Mouse (Mus musculus) hindbrain, embryonic 14.5 days (tissue): ENCODE measurements at regions not wholly inside any gene's neighbourhood (a gene's known extent, or its start where the extent isn't known, plus 50 kb on each side); places are given as distances from the start of the nearest gene placed in this dataset.

ENCODE experiments used
- ATAC-seq: fragments of 200-750 bp; cut with Nextera tagmentation; 2 replicates; pipeline ENCODE4 v1.8.0; 2017; ENCODE audit warnings: moderate number of reproducible peaks, mild to moderate bottlenecking, moderate TSS enrichment, moderate library complexity; ENCODE audit not compliant: low FRiP score
- DNase-seq: peaks from one replicate; pipeline ENCODE4 v3.0.0-alpha.2; 2015; ENCODE audit warnings: low spot score
- H3K27ac ChIP-seq: fragments of 300-500 bp; sonication (generic); 2 replicates; pipeline ENCODE4 v1.5.1; 2014; ENCODE audit warnings: mild to moderate bottlenecking, moderate library complexity
- H3K27me3 ChIP-seq: fragments of 300-500 bp; sonication (generic); 2 replicates; pipeline ENCODE4 v1.6.1; 2014; ENCODE audit warnings: mild to moderate bottlenecking, low read length, mixed read lengths; ENCODE audit not compliant: control insufficient read depth, insufficient read depth
- H3K36me3 ChIP-seq: fragments of 300-500 bp; sonication (generic); replicated peaks from 2 replicates; pipeline ENCODE4 v1.6.1; 2014; ENCODE audit not compliant: control insufficient read depth, insufficient read depth
- H3K4me1 ChIP-seq: fragments of 300-500 bp; sonication (generic); replicated peaks from 2 replicates; pipeline ENCODE4 v1.6.1; 2014; ENCODE audit warnings: antibody characterized with exemption, low read length, mixed read lengths; ENCODE audit not compliant: control insufficient read depth, insufficient read depth
- H3K4me2 ChIP-seq: fragments of 300-500 bp; sonication (generic); replicated peaks from 2 replicates; pipeline ENCODE4 v1.6.1; 2014; ENCODE audit warnings: mild to moderate bottlenecking, moderate library complexity
- H3K4me3 ChIP-seq: fragments of 300-500 bp; sonication (generic); replicated peaks from 2 replicates; pipeline ENCODE4 v1.5.1; 2014; ENCODE audit warnings: mild to moderate bottlenecking, low read length
- H3K9ac ChIP-seq: fragments of 300-500 bp; sonication (generic); 2 replicates; pipeline ENCODE4 v1.6.1; 2014
- H3K9me3 ChIP-seq: fragments of 300-500 bp; sonication (generic); 2 replicates; pipeline ENCODE4 v1.6.1; 2016; ENCODE audit warnings: low read length; ENCODE audit not compliant: control insufficient read depth
- WGBS: fragments of 180-500 bp; shearing (Covaris S2); extraction: QIAGEN DNeasy Blood & Tissue Kit; methylation state at CpG from one replicate; pipeline ENCODE4 v1.1.7; 2014; 5-methylcytosine and 5-hydroxymethylcytosine counted together

- Histone ChIP-seq H3K9ac (no peak overlapping the region), H3K36me3 (no peaks in the 10 kb centered on the region), H3K4me1 (no peaks in the 10 kb centered on the region), H3K4me2 (no peak overlapping the region), H3K9me3 (no peaks in the 10 kb centered on the region), H3K27ac (no peak overlapping the region), H3K27me3 (peaks cover 9% of the 10 kb centered on the region; the same call in 1 of the 2 replicates), H3K4me3 (no peak overlapping the region)
- WGBS = 61% methylated on average over 9 of the region's 10 CpGs
- DNase-seq (no peak), ATAC-seq (no peak)
These were observed 266.4 kb downstream of the Bcor start for GRCm38 (mm10) chrX:11893606-11894279.

- H3K4me1 ChIP-seq = no peaks in the 10 kb centered on the region
- ATAC-seq (no peak), DNase-seq (no peak)
- no peaks in the 10 kb centered on the region for H3K9me3 ChIP-seq
- no peak overlapping the region for H3K4me3 ChIP-seq
- H3K36me3 ChIP-seq = no peaks in the 10 kb centered on the region
- H3K9ac ChIP-seq = no peak overlapping the region
- 49% methylated on average over 5 of the region's 6 CpGs for WGBS
- H3K4me2 ChIP-seq = no peak overlapping the region
- peaks cover 9% of the 10 kb centered on the region; the same call in 1 of the 2 replicates for H3K27me3 ChIP-seq
- H3K27ac ChIP-seq = no peak overlapping the region
These were observed 265.9 kb downstream of the Bcor start for GRCm38 (mm10) chrX:11894280-11894662.

- Histone ChIP-seq H3K9ac (no peak overlapping the region), H3K4me2 (no peak overlapping the region), H3K4me3 (no peak overlapping the region), H3K27me3 (peaks cover 9% of the 10 kb centered on the region; the same call in 1 of the 2 replicates), H3K36me3 (no peaks in the 10 kb centered on the region), H3K9me3 (no peaks in the 10 kb centered on the region), H3K27ac (no peak overlapping the region), H3K4me1 (no peaks in the 10 kb centered on the region)
- no peak for ATAC-seq
- 36% methylated on average over 5 of the region's 5 CpGs for WGBS
- DNase-seq = no peak
These were observed 264.8 kb downstream of the Bcor start for GRCm38 (mm10) chrX:11895396-11895795.

- Histone ChIP-seq H3K27me3 (0 out of 2 replicates have a peak, but pooled peaks cover 5% of the 10 kb centered on the region), H3K9me3 (no peaks in the 10 kb centered on the region), H3K36me3 (no peaks in the 10 kb centered on the region), H3K4me2 (no peak overlapping the region), H3K9ac (no peak overlapping the region), H3K4me1 (no peaks in the 10 kb centered on the region), H3K4me3 (no peak overlapping the region), H3K27ac (no peak overlapping the region)
- no peak for ATAC-seq
- 51% methylated on average over 8 of the region's 8 CpGs for WGBS
- DNase-seq = no peak
These were observed 261.9 kb downstream of the Bcor start for GRCm38 (mm10) chrX:11898280-11898679.

GRCm38 (mm10) chrX:11899051-11899450 is 261.1 kb downstream of the Bcor start:
- Histone ChIP-seq H3K27me3 (0 out of 2 replicates have a peak, but pooled peaks cover 5% of the 10 kb centered on the region), H3K4me2 (no peak overlapping the region), H3K9me3 (no peaks in the 10 kb centered on the region), H3K9ac (no peak overlapping the region), H3K27ac (no peak overlapping the region), H3K36me3 (no peaks in the 10 kb centered on the region), H3K4me3 (no peak overlapping the region), H3K4me1 (no peaks in the 10 kb centered on the region)
- WGBS = 90% methylated on average over 6 of the region's 6 CpGs
- ATAC-seq (no peak), DNase-seq (no peak)

- 46% methylated on average over 3 of the region's 3 CpGs for WGBS
These were observed 260.2 kb downstream of the Bcor start for GRCm38 (mm10) chrX:11899914-11900313.

GRCm38 (mm10) chrX:11901791-11902190 is 258.4 kb downstream of the Bcor start:
- no peak for ATAC-seq
- Histone ChIP-seq H3K27ac (no peak overlapping the region), H3K36me3 (no peaks in the 10 kb centered on the region), H3K9ac (no peak overlapping the region), H3K4me2 (no peak overlapping the region), H3K4me1 (no peaks in the 10 kb centered on the region), H3K9me3 (no peaks in the 10 kb centered on the region), H3K4me3 (no peak overlapping the region), H3K27me3 (no peaks in the 10 kb centered on the region)
- DNase-seq = no peak
- WGBS = 70% methylated on average over 5 of the region's 5 CpGs

More at GRCm38 (mm10) chrX:11899914-11900313, 260.2 kb downstream of the Bcor start:
- no peaks in the 10 kb centered on the region for H3K36me3 ChIP-seq
- ATAC-seq (no peak), DNase-seq (no peak)
- 0 out of 2 replicates have a peak, but pooled peaks cover 5% of the 10 kb centered on the region for H3K27me3 ChIP-seq
- no peak overlapping the region for H3K9ac ChIP-seq
- no peaks in the 10 kb centered on the region for H3K4me1 ChIP-seq
- no peak overlapping the region for H3K4me3 ChIP-seq
- no peaks in the 10 kb centered on the region for H3K9me3 ChIP-seq
- no peak overlapping the region for H3K27ac ChIP-seq
- H3K4me2 ChIP-seq = no peak overlapping the region

GRCm38 (mm10) chrX:11903116-11903700 is 256.9 kb downstream of the Bcor start:
- H3K27me3 ChIP-seq = no peaks in the 10 kb centered on the region
- no peak overlapping the region for H3K4me2 ChIP-seq
- H3K4me3 ChIP-seq = no peak overlapping the region
- H3K4me1 ChIP-seq = no peaks in the 10 kb centered on the region
- no peak for ATAC-seq
- WGBS = 88% methylated on average over 4 of the region's 4 CpGs
- H3K36me3 ChIP-seq = no peaks in the 10 kb centered on the region
- H3K27ac ChIP-seq = no peak overlapping the region
- H3K9ac ChIP-seq = no peak overlapping the region
- no peak for DNase-seq
- no peaks in the 10 kb centered on the region for H3K9me3 ChIP-seq

- Histone ChIP-seq H3K4me3 (no peak overlapping the region), H3K36me3 (no peaks in the 10 kb centered on the region), H3K9me3 (no peaks in the 10 kb centered on the region), H3K27me3 (no peaks in the 10 kb centered on the region), H3K27ac (no peak overlapping the region), H3K4me1 (no peaks in the 10 kb centered on the region), H3K9ac (no peak overlapping the region), H3K4me2 (no peak overlapping the region)
- 71% methylated on average over 5 of the region's 5 CpGs for WGBS
- DNase-seq (no peak), ATAC-seq (no peak)
These were observed 254.9 kb downstream of the Bcor start for GRCm38 (mm10) chrX:11905231-11905630.
